Mouse (Mus musculus): Measurements from ENCODE around the gene Cd69.

The Cd69 gene

DNA sequence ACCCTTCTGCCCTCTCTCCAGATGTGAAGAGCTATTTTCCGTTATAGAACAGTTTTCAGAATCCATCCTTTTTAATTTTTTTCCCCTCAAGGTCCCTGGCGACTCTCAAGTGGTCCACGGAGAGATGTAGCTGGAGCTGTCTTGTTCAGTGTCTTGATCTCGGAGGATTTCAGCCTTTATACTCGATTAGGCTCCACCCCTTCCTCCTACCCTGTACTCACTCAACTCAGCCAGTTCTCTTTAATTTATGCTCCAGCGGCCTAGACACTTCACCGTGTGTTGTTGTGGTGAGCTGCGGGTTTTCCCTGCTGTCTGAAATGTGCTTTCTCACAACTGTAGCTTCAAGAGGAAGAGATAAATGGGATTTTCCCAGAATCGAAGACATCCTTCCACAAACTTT is at the start of gene Cd69:
Cd69 (minus strand) TSS at position 217 of the 400 bp plus-strand sequence.
- DNase-seq (ENCODE audit: low spot score in 2 of 2) = peak; percentile 85 to 88

GRCm38 (mm10) chr6:129319331-129319730 is 44.1 kb upstream of the Cd69 start:
- DNase-seq (ENCODE audit: low spot score in 2 of 2) = no peak

- peak in 1 of 2 experiments; percentile 17 for DNase-seq (ENCODE audit: low spot score in 2 of 2)
Measured at GRCm38 (mm10) chr6:129318395-129318794, 43.2 kb upstream of the Cd69 start.

- DNase-seq (ENCODE audit: low spot score in 2 of 2) = no peak
Measured at GRCm38 (mm10) chr6:129316463-129316862, 41.2 kb upstream of the Cd69 start.

- DNase-seq (ENCODE audit: low spot score in 2 of 2) = no peak
Measured at GRCm38 (mm10) chr6:129315698-129316097, 40.5 kb upstream of the Cd69 start.

DNA sequence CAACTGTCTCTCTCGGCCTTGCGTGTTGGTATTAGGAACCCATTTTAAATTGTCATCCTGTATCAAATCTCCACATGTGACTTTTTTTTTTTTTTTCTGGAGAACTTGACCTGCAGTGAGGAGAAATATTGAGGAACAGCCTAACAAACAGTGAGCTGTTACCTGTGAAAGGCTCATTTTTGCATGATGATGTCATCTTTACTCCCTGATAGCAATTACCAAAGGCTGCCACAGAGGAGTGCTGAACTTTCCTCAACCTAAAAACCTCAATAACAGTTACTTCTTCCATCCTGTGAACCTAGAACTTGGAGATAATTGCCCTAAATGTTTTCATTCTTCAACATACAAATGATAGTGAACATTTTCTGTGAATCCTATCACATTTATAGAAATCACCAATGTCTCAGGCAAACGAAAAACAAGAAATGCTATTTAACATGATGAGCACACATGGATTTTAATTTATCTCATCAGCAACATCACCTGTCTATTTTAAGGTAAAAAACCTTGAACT is 39.5 kb upstream of the Cd69 start:
- no peak for DNase-seq (ENCODE audit: low spot score in 2 of 2)

GRCm38 (mm10) chr6:129312499-129312898 is 37.3 kb upstream of the Cd69 start:
- no peak for DNase-seq (ENCODE audit: low spot score in 2 of 2)

DNA sequence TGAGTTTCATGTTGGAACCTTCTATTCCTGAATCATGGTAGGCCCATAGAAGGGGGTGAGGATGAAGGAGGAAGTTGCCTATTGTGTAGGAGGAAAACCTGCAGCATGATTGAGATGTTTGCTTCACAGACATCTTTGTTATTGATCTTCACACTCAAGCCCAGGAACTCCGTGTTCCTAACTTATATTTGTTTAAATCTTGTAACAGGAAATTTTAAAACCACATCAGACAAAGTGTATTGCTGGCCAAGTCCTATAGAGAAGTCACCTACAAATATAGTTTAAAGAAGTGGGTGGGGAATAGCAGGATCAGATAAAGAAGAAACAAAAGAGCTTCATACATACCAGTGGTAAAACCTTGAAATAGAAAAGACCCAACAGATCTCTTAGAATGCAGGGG is 28.9 kb upstream of the Cd69 start:
- DNase-seq (ENCODE audit: low spot score in 2 of 2) = no peak

- no peak for DNase-seq (ENCODE audit: low spot score in 2 of 2)
Measured at GRCm38 (mm10) chr6:129288708-129289107, 13.5 kb upstream of the Cd69 start.

DNA sequence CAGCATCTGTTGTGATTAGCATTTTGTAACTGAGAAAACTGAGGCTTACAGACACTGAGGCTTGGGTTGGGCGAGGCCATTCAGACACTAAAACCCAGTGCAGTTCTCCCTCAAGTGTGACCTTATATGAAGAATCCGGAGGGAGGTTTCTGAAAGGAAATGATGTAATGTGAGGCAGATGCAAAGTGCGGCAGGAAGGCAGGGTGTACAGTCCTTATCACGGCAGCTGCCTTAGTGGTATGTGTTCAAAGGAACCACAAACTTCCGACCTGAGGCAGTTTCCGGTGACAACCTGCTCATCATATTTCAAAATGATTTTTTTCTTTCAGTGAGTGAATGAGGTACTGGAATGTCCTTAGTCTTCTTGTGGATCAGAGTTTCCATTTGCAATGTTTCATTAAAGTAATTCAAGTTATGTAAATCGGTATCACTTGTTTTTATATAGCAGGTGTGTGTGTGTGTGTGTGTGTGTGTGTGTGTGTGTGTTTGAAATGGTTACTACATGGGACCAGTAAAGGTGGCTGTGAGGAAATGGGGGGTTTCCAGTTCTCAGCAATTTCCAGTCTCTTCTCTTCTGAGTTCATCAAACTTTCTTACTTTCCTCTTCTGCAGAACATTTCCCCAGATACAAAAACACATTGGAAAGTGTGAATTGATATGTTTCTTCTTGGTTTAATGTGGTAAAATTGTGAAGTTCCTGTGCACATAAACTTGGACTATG is 9.3 kb upstream of the Cd69 start:
- peak; percentile 87 to 88 for DNase-seq (ENCODE audit: low spot score in 2 of 2)

DNA sequence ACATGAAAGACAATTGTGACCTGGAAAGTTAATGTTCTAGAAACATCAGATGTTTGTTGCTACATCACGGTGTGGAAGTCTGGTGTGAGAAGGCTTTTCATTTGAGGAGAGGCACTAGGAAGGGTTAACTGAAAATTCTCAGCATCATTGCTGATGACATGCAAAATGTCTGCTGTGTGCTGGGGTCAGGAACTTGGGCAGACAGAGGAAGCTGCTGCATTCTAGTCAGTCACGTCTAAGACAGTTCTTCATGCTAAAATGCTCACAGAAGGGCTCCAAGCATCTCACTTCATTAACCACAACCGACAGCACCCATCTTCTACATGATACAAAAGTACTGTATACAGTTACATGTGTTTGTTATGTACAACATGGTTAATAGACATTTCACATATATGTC is 8.0 kb upstream of the Cd69 start:
- peak in 1 of 2 experiments; percentile 44 for DNase-seq (ENCODE audit: low spot score in 2 of 2)

DNA sequence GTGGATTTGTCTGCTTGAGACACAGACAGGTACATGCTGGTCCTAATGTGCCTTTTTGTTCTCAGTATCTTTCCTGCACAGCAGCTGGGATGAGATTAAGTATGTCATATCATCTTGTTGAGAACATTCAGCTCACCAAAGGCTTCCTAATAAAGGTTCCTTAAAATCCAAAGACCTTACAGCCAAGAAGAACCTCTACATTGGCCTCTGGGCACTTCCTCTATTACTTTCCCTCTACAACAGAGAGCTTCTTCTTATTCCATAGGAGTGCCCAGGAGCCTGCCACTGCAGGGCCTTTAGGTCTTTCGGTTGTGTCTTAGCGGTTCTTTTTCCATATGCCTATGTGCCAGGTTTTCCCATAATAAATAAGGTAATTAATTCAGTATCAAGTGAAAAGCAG is 1.2 kb upstream of the Cd69 start:
- no peak for DNase-seq (ENCODE audit: low spot score in 2 of 2)

DNA sequence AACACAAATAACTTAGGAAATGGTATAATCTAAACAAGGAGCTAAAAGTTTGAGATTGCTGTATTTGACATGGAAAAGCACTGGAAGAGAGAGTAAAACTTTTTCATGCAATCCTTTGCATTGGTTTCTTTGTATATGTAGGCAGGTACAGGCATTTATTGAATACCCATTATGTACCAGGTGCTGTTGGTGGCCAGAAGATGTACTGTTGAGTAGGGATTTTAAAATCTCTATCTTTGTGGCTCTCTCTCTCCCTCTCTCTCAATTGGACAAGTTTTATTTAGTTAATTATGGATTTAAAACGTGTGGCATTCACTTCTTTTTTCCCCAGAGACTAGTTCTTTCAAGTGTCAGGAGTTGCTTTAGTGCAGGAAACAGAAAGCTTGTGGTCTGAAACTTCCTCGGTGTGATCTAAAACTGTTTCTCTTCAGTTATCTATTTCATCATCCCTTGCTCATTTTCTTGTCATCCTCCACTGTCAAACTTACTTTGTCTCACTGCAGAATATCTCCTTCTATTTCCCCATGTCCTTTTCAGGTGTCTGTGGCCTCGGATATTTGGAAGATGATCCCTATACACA is 478 bp upstream of the Cd69 start:
- DNase-seq (ENCODE audit: low spot score in 2 of 2) = peak in 1 of 2 experiments; percentile 8

DNA sequence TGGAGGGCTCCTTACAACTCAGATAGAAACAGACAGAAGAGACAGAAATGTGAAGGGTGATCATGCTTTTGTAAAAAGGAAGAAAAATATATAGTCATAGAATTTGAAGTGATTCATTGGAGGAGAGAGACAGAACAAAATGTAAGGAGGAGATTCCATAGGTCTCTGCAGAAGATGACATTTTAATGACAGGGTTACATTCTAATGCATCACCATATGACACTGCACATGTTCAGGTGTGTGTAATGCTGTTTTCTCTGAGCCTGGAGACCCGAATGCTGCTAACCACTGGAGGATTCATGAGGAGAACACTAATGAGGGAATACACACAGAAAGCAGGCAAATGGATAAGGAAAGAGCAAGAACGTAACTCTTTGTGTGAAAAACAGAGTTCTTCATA is 760 bp downstream of the Cd69 start:
- DNase-seq (ENCODE audit: low spot score in 2 of 2) = no peak

DNA sequence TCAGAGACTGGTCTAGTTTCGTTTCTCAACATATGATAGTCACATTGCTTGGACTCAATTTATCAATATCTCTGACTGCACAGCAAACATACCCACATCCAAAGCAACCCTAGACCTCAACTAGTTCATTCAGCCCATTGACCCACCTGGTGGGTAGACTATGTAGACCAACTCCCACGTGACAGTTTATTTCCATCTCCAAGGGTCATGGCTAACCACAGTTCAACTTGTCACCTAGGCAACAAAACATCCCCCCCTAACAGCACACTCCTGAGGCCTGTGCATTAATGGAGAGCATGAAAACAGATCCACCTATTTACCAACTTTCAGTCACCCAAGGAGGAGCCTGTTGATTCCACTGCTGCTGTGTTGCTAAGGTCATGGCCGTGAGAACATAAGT is 1.6 kb downstream of the Cd69 start:
- peak; percentile 82 to 84 for DNase-seq (ENCODE audit: low spot score in 2 of 2)

DNA sequence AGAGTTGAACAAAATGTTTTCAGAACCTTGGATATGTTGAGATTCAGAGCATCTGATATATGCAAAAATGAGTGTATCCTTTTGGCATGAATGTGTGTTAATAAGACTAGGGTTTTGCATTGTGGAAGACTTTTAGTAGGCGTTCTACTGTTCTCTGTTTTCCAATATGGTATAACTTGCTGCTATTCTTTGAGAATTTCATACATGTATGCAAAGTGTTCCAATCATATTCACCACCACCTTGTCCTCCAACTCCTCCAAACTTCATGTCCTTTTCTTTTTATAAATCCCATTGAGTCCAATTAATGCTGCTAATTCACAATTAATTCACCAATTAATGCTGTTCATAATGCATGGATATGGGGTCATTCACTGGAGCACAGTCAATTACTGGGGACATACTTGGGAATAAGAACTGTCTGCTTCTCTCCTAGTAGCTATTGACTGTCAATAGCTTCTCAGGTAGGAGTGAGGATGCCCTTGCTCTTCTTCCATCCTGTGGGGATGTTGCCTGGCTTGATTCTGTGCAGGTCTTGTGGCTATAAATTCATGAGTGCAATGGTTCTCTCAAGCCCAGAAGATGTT is 8.7 kb downstream of the Cd69 start:
- DNase-seq (ENCODE audit: low spot score in 2 of 2) = peak in 1 of 2 experiments; percentile 13

GRCm38 (mm10) chr6:129265821-129266220 is 9.4 kb downstream of the Cd69 start:
- DNase-seq (ENCODE audit: low spot score in 2 of 2) = no peak

DNA sequence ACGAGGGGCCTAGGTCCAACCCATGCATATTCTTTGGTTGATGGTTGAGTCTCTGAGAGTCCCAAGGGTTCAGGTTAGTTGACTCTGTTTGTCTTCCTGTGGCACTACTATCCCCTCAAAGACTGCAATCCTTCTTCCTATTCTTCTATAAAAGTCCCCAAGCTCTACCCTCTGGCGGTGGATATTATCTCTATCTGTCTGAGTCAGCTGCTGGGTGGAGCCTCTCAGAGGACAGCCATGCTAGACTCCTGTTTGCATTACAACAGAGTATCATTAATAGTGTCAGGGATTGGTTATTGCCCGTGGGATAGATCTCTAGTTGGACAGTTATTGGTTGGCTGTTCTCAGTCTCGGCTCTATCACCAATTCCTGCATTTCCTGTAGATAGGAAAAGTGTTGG is 14.3 kb downstream of the Cd69 start:
- DNase-seq (ENCODE audit: low spot score in 2 of 2) = no peak

DNA sequence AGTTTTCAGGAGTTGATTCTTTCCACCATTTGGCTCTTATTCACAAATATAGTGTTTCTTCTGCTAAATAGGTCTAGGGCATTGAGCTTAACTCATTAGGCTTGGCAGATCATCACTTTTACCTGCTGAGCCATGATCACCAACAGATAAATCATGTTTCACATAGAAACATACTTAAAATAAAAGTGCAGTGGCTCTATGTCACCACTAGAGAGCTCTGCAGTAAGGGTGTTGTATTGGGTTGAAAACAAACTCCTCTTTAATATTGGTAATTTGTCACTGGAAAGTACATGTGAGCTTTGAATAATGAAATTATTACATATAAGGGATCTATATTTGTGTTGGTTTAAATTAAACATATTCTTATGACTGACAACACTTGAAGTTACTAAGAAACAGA is 15.2 kb downstream of the Cd69 start:
- DNase-seq (ENCODE audit: low spot score in 2 of 2) = no peak

GRCm38 (mm10) chr6:129256018-129256417 is 19.2 kb downstream of the Cd69 start:
- DNase-seq (ENCODE audit: low spot score in 2 of 2) = peak in 1 of 2 experiments; percentile 49

GRCm38 (mm10) chr6:129254949-129255602 is 20.2 kb downstream of the Cd69 start:
- DNase-seq (ENCODE audit: low spot score in 2 of 2) = peak in 1 of 2 experiments; percentile 49

- DNase-seq (ENCODE audit: low spot score in 2 of 2) = no peak
Measured at GRCm38 (mm10) chr6:129254314-129254713, 20.9 kb downstream of the Cd69 start.

Data from natural killer cell, adult 2 months (primary cell).